Mouse (Mus musculus) liver, embryonic 16.5 days (tissue): ENCODE results near the gene Angptl3. TPM values are rescaled to one million over a fixed set of nuclear protein-coding genes. Genes with fewer than 3 reads are reported as not detected.

Experiments used
- ATAC-seq: fragments of 200-750 bp; cut with Nextera tagmentation; 2 replicates; pipeline ENCODE4 v1.8.0; 2017; ENCODE audit warnings: low read depth, mild to moderate bottlenecking, moderate number of reproducible peaks, moderate library complexity
- H3K27ac ChIP-seq: fragments of 300-500 bp; sonication (generic); 2 replicates; pipeline ENCODE4 v1.5.1; 2014; ENCODE audit warnings: mild to moderate bottlenecking, low read length
- H3K27me3 ChIP-seq: fragments of 300-500 bp; sonication (generic); 2 replicates; pipeline ENCODE4 v1.6.1; 2014; ENCODE audit warnings: low read depth, low read length, mixed read lengths; ENCODE audit not compliant: control insufficient read depth, insufficient read depth
- H3K36me3 ChIP-seq: fragments of 300-500 bp; sonication (generic); 2 replicates; pipeline ENCODE4 v1.6.1; 2014; ENCODE audit warnings: mild to moderate bottlenecking; ENCODE audit not compliant: control insufficient read depth, insufficient read depth
- H3K4me1 ChIP-seq: fragments of 300-500 bp; sonication (generic); 2 replicates; pipeline ENCODE4 v1.6.1; 2014; ENCODE audit warnings: low read depth, low read length, mixed read lengths; ENCODE audit not compliant: control insufficient read depth
- H3K4me2 ChIP-seq: fragments of 300-500 bp; sonication (generic); 2 replicates; pipeline ENCODE4 v1.6.1; 2014; ENCODE audit warnings: low read depth, low read length, mixed read lengths
- H3K4me3 ChIP-seq: fragments of 300-500 bp; sonication (generic); 2 replicates; pipeline ENCODE4 v1.5.1; 2014; ENCODE audit warnings: low read depth, mild to moderate bottlenecking, low read length
- H3K9ac ChIP-seq: fragments of 300-500 bp; sonication (generic); 2 replicates; pipeline ENCODE4 v1.6.1; 2014; ENCODE audit warnings: low read depth, low read length
- H3K9me3 ChIP-seq: fragments of 300-500 bp; sonication (generic); replicated peaks from 2 replicates; pipeline ENCODE4 v1.6.1; 2016; ENCODE audit warnings: low read length; ENCODE audit not compliant: control insufficient read depth
- WGBS: fragments of 180-500 bp; shearing (Covaris S2); extraction: QIAGEN DNeasy Blood & Tissue Kit; methylation state at CpG from one replicate; pipeline ENCODE4 v1.1.7; 2014; ENCODE audit not compliant: insufficient replicate concordance; 5-methylcytosine and 5-hydroxymethylcytosine counted together
- polyA plus RNA-seq: library from polyadenylated mRNA; unstranded; fragments of >200 nt; fragmentation: Nextera tagmentation; extraction: Ambion mirVana; gene quantifications from 2 replicates; pipeline ENCODE4 v1.2.1, GENCODE M21; 2015

Angptl3 gene
- polyA plus RNA-seq, 1 experiment from 2014 or later: 253 TPM

DNA sequence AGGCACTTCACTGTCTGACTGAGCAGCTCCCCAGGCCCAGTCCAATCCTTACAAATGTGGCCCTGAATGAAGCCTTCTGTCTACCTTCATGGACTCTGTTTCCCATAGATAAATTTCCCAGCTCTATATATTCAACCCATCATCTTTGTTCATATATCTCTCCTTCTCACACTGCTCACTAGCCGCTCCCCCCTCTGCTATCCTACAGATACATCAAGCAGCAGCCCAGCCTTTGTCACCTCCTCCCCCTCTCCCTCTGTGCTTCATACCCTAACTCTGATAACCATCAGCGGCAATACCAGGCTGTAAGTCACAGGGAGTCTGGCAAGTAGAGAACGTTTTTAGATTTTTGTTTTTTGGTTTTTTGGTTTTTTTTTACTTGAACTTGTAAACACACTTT is 14.1 kb downstream of the Angptl3 start:
- H3K27me3 ChIP-seq: no peaks in the 10 kb centered on the region
- 25% methylated on average over 3 of the region's 3 CpGs for WGBS
- no peak overlapping the region for H3K4me3 ChIP-seq
- H3K36me3 ChIP-seq: peaks cover 3% of the 10 kb centered on the region
- peak; percentile 92 for ATAC-seq
- H3K4me2 ChIP-seq: no peak overlapping the region
- H3K9me3 ChIP-seq: no peaks in the 10 kb centered on the region
- 0 out of 2 replicates have a peak overlapping the region, but pooled peaks have one; percentile 12 for H3K27ac ChIP-seq
- peaks cover 7% of the 10 kb centered on the region for H3K4me1 ChIP-seq
- no peak overlapping the region for H3K9ac ChIP-seq

DNA sequence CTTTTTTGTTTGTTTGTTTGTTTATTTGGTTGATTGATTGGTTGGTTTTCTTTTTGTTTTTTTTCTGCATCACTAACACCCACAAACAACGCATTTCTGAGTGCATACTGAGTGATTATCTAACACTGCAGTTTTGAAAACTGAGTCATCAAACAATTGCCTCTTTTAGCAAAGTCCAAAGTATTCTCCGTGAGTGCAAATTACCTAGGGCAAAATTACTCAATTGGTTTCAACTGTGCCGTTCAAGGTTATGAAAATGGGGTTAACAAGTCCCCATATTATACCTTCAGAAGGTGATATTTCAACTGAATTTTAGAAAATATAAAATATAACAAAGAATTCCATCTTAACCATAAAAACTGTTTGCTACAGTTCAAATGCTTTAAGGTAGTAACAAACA is 15.7 kb downstream of the Angptl3 start:
- Histone ChIP-seq H3K36me3 (peaks cover 3% of the 10 kb centered on the region), H3K27ac (no peak overlapping the region), H3K9ac (no peak overlapping the region), H3K27me3 (no peaks in the 10 kb centered on the region), H3K4me1 (peaks cover 7% of the 10 kb centered on the region), H3K4me3 (no peak overlapping the region), H3K4me2 (no peak overlapping the region), H3K9me3 (no peaks in the 10 kb centered on the region)
- 64% methylated on average over 3 of the region's 3 CpGs for WGBS
- no peak for ATAC-seq

DNA sequence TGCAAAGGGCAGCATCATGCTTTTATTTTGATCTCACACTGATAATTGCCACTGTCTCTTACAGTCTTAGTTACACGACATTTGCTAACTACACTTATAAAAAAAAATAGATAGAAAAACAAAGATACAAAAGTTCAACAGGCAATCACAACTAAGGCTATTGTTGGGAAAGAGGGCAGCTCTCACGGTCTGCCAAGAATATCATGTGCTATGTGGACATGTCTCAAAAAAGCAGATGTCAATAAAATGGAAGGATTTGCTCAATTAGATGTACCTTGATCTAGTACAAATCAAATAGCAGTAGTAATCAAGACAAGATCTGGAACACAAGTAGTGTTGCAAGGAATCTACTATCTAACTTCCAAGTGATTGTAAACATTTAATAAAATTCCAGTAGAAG is 17.8 kb downstream of the Angptl3 start:
- H3K27ac ChIP-seq: no peak overlapping the region
- 61% methylated on average over 2 of the region's 2 CpGs for WGBS
- no peak for ATAC-seq
- no peaks in the 10 kb centered on the region for H3K36me3 ChIP-seq
- H3K9me3 ChIP-seq: no peaks in the 10 kb centered on the region
- H3K4me1 ChIP-seq: peaks cover 7% of the 10 kb centered on the region
- H3K27me3 ChIP-seq: no peaks in the 10 kb centered on the region
- H3K4me3 ChIP-seq: no peak overlapping the region
- H3K9ac ChIP-seq: no peak overlapping the region
- H3K4me2 ChIP-seq: no peak overlapping the region

DNA sequence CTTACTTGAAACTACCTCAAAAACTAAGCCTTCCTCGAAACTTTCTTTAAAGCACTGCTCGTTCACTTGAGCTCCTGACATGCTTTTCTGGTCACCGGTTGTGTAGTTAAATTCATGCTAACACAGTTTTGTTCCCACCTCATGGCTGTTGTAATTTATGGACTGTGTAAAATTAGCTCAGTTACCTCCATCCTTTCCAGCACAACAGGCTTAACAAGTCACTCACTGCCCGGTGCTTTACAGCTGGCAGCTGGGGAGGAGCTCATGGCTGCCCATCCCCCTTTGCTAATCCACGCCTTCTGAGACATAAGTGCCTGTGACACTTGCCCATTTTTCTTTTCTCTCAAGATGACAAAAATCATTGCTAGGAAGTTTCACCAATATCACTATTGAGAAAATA is 33.8 kb downstream of the Angptl3 start:
- H3K36me3 ChIP-seq: no peaks in the 10 kb centered on the region

DNA sequence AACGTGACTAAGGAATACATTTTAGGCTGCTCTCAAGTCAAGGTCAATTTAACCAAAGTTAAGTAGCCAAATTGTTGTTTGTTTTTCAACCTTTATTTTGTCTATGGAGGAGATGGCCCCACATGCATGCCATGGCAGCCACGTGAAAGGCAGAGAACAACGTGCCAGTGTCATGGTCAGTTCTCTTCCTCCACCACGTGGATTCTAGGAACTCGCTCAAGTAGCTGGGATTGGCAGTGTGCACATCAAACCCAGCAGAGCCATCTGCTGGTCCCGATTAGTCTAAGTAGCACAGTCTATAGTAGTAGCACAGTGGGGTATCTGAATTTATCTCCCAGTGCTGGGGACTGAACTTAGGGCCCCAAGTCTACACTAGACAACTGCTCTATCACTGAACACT is 38.1 kb downstream of the Angptl3 start:
- no peaks in the 10 kb centered on the region for H3K36me3 ChIP-seq
- H3K4me3 ChIP-seq: no peak overlapping the region
- no peaks in the 10 kb centered on the region for H3K9me3 ChIP-seq
- H3K4me2 ChIP-seq: no peak overlapping the region
- 64% methylated on average over 6 of the region's 6 CpGs for WGBS
- no peak overlapping the region for H3K9ac ChIP-seq
- H3K4me1 ChIP-seq: no peaks in the 10 kb centered on the region
- H3K27me3 ChIP-seq: no peaks in the 10 kb centered on the region
- ATAC-seq: no peak
- no peak overlapping the region for H3K27ac ChIP-seq

More for the DNA sequence above, 33.8 kb downstream of the Angptl3 start:
- H3K9me3 ChIP-seq: no peaks in the 10 kb centered on the region
- H3K4me1 ChIP-seq: no peaks in the 10 kb centered on the region
- no peak overlapping the region for H3K4me3 ChIP-seq
- H3K4me2 ChIP-seq: no peak overlapping the region
- no peak overlapping the region for H3K27ac ChIP-seq
- WGBS: 67% methylated on average over 5 of the region's 5 CpGs
- no peak for ATAC-seq
- H3K27me3 ChIP-seq: no peaks in the 10 kb centered on the region
- H3K9ac ChIP-seq: no peak overlapping the region

DNA sequence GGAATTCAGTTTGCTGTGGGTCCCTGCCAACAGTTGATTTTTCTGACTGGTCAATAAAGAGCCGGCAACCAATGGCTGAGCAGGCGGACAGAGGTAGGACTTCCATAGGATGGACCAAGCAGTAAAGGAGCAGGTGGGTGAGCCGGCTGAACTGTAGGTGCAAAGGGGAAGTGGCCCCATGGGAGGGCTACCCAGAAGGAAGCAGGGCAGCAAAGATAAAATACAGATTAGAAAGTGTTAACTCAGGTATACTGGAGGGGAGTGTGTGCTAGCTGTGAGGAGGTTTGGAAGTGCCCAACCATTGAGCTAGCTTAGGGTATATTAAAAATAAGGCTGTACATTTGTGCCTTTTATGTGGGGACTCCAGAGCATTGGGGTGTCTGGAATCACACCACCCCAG is 47.3 kb downstream of the Angptl3 start:
- Histone ChIP-seq H3K27me3 (no peaks in the 10 kb centered on the region), H3K36me3 (no peaks in the 10 kb centered on the region; the same call in 1 of the 2 replicates), H3K9ac (no peak overlapping the region), H3K27ac (no peak overlapping the region), H3K4me1 (no peaks in the 10 kb centered on the region), H3K9me3 (no peaks in the 10 kb centered on the region), H3K4me2 (no peak overlapping the region), H3K4me3 (no peak overlapping the region)
- no peak for ATAC-seq
- WGBS: 53% methylated on average over 3 of the region's 3 CpGs

DNA sequence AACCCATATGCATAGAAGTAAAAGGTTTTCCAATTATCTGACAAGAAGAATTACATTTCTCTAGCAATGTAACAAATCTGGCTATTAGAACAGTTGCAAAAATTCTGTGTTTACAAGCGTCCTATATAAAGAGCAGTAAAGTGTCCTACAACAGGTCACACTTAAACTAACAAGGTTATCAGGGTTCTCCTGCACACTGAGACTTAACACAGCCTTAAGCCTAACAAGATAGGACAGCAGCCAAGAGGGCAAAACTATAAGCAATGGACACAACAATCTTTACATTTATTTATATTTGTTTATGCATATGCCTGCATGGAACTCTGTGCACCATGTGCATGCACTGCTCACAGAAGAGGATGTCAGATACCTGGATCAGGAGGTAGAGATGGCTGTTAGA is 50.4 kb downstream of the Angptl3 start:
- no peak overlapping the region for H3K27ac ChIP-seq
- no peaks in the 10 kb centered on the region; the same call in 1 of the 2 replicates for H3K36me3 ChIP-seq
- ATAC-seq: no peak
- no peaks in the 10 kb centered on the region for H3K4me1 ChIP-seq
- 56% methylated on average over 1 of the region's 1 CpGs for WGBS
- H3K4me2 ChIP-seq: no peak overlapping the region
- no peaks in the 10 kb centered on the region for H3K9me3 ChIP-seq
- H3K27me3 ChIP-seq: no peaks in the 10 kb centered on the region
- no peak overlapping the region for H3K9ac ChIP-seq
- no peak overlapping the region for H3K4me3 ChIP-seq

DNA sequence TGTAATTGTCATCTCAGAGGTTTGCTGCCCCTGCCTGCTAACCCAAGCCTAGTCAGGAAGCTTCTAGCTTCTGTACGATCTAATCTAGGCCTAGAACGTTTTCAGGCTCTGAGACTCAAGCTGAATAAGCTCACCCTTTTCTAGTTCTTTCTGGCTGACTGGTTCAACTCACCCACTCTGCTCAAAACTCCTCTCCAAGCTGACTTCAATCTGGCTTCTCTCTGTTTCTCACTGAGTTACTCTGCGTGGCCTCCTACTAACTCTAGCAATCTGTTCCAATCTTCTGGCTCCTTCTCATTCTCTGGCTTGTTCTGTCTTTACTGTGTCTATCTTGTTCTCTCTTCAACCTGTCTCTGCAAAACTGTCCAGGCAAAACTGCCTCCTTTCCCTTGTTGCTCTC is 53.1 kb downstream of the Angptl3 start:
- H3K27me3 ChIP-seq: no peaks in the 10 kb centered on the region
- H3K9ac ChIP-seq: no peak overlapping the region
- WGBS: 51% methylated on average over 3 of the region's 3 CpGs
- H3K4me1 ChIP-seq: no peaks in the 10 kb centered on the region; the same call in 1 of the 2 replicates
- H3K4me2 ChIP-seq: no peak overlapping the region
- H3K27ac ChIP-seq: no peak overlapping the region
- no peaks in the 10 kb centered on the region for H3K9me3 ChIP-seq
- H3K4me3 ChIP-seq: no peak overlapping the region
- ATAC-seq: no peak
- H3K36me3 ChIP-seq: no peaks in the 10 kb centered on the region; the same call in 1 of the 2 replicates

DNA sequence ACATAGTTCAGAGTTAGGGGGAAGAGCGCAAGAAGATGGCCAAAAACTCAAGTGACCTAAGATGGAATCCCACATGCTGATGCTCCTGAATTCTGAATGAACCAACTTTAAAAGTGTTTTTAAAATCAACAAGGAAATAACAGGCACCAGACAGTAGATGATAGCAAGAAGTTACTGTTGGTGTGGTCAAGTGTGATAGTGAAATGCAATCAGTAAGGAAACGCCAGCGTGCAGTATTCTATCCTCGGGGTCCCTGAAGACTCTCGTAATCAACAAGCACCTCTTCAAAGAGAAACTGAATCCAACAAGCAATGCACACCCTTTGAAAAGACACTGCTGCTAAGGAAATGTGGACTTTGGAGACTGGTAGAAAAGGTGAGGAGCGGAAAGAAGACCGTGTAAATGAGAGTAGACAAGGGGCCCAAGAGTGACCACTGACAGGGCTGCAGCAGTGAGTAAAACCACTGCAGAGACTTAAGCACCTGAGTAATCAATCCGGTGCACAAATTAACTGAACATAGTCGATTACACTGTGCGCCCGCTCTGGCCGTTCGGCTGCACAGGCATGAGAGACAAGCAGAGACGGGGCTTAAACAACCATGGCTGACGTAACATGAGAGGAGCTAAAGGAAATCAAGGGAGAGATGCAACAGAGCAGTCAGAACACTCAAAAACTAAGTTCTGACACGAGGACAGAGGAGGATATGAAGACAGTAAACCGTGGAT is 57.2 kb downstream of the Angptl3 start:
- ATAC-seq: peak; percentile 76
- Histone ChIP-seq H3K9me3 (no peaks in the 10 kb centered on the region), H3K4me2 (peak overlapping the region; percentile 52), H3K27ac (no peak overlapping the region; the same call in 1 of the 2 replicates), H3K4me3 (peak overlapping the region; percentile 25; the same call in 1 of the 2 replicates), H3K27me3 (no peaks in the 10 kb centered on the region), H3K9ac (no peak overlapping the region), H3K4me1 (peaks cover 4% of the 10 kb centered on the region), H3K36me3 (no peaks in the 10 kb centered on the region)
- 42% methylated on average over 17 of the region's 17 CpGs for WGBS
